Mouse (Mus musculus) C2C12 (cell line): ENCODE measurements around the gene Vat1.
"Not testable (repeated sequence)": the region's sequence is repeated elsewhere in the genome, so short reads cannot be mapped to it uniquely, and the experiment has no call there.

Experiments
- CEBPB ChIP-seq: IDR thresholded peaks from one replicate; pipeline ENCODE4 v1.6.1; 2011; ENCODE audit warnings: low read depth, mild to moderate bottlenecking, control low read depth, moderate library complexity
- CTCF ChIP-seq: IDR thresholded peaks from one replicate; pipeline ENCODE4 v1.5.1; 2011; ENCODE audit not compliant: control insufficient read depth, insufficient read depth, insufficient read length
- FOSL1 ChIP-seq: IDR thresholded peaks from one replicate; pipeline ENCODE4 v1.8.0; 2011; ENCODE audit warnings: mild to moderate bottlenecking, low read length; ENCODE audit not compliant: poor library complexity, insufficient read depth, severe bottlenecking
- MAX ChIP-seq: IDR thresholded peaks from one replicate; pipeline ENCODE4 v1.6.1; 2011; ENCODE audit warnings: mild to moderate bottlenecking, control low read depth
- MYOD1 ChIP-seq: IDR thresholded peaks from one replicate; pipeline ENCODE4 v1.6.1; 2011; ENCODE audit warnings: low read depth; ENCODE audit not compliant: control insufficient read depth, insufficient read length
- MYOG ChIP-seq: IDR thresholded peaks from one replicate; pipeline ENCODE4 v1.6.1; 2011; ENCODE audit not compliant: control insufficient read depth, insufficient read length; ENCODE audit errors: extremely low read depth
- USF1 ChIP-seq: IDR thresholded peaks from one replicate; pipeline ENCODE4 v1.6.1; 2011; ENCODE audit warnings: low read depth, mild to moderate bottlenecking, control low read depth, moderate library complexity

DNA sequence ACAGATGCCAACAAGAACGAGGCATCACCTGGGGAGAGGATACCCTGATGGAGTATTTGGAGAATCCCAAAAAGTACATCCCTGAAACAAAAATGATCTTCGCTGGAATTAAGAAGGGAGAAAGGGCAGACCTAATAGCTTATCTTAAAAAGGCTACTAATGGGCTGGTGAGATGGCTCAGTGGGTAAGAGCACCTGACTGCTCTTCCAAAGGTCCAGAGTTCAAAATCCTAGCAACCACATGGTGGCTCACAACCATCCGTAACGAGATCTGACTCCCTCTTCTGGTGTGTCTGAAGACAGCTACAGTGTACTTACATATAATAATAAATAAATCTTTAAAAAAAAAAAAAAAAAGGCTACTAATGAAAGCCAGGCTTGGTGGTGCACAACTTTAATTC, 10.3 kb upstream of the Vat1 start:
- TF ChIP-seq CTCF, USF1, CEBPB, MYOG, MAX, FOSL1, MYOD1: not testable (repeated sequence)
